Mouse (Mus musculus) MEL (cell line): ENCODE results near the gene Aars. TPM values are rescaled to one million over a fixed set of nuclear protein-coding genes. Genes with fewer than 3 reads are reported as not detected.
"Not testable (repeated sequence)": the region's sequence is repeated elsewhere in the genome, so short reads cannot be mapped to it uniquely, and the experiment has no call there.

Source experiments
- DNase-seq: peaks from one replicate; pipeline ENCODE4 v3.0.0; 2011; ENCODE audit warnings: low read depth, low spot score
- H3K27ac ChIP-seq: 2 replicates; pipeline ENCODE4 v1.5.1; 2012; ENCODE audit warnings: low read depth, mild to moderate bottlenecking, control low read depth, low read length, moderate library complexity; ENCODE audit not compliant: control insufficient read depth
- H3K27me3 ChIP-seq, 2 experiments: fragments of 150-350 bp in 1 of 2; sonication (generic) in 1 of 2; 2 replicates each; pipeline ENCODE4 v1.6.1; 2012; ENCODE audit warnings: low read length in 2 of 2, mild to moderate bottlenecking in 2 of 2, improper control_type of control experiment in 1 of 2, moderate library complexity in 1 of 2; ENCODE audit not compliant: insufficient read depth in 2 of 2, control insufficient read depth in 1 of 2
- H3K36me3 ChIP-seq, 2 experiments: 2 replicates each; pipeline ENCODE4 v1.6.1; 2012 to 2014; ENCODE audit warnings: low read length in 2 of 2, improper control_type of control experiment in 1 of 2, inconsistent platforms in 1 of 2, mild to moderate bottlenecking in 1 of 2; ENCODE audit not compliant: insufficient read depth in 2 of 2, control insufficient read depth in 1 of 2
- H3K4me1 ChIP-seq, 2 experiments: fragments of 150-350 bp in 1 of 2; sonication (generic) in 1 of 2; 2 replicates each; pipeline ENCODE4 v1.6.1; 2012; ENCODE audit warnings: low read length in 2 of 2, improper control_type of control experiment in 1 of 2, mild to moderate bottlenecking in 1 of 2; ENCODE audit not compliant: insufficient read depth in 2 of 2, control insufficient read depth in 1 of 2
- H3K4me3 ChIP-seq, 2 experiments: fragments of 150-350 bp in 1 of 2; sonication (generic) in 1 of 2; 2 replicates each; pipeline ENCODE4 v1.5.1; 2012; ENCODE audit warnings: low read depth in 2 of 2, low read length in 2 of 2, mild to moderate bottlenecking in 2 of 2, moderate library complexity in 2 of 2, control low read depth in 1 of 2, improper control_type of control experiment in 1 of 2; ENCODE audit not compliant: control insufficient read depth in 1 of 2, insufficient read depth in 1 of 2
- H3K79me2 ChIP-seq: 2 replicates; pipeline ENCODE4 v1.6.1; 2012; ENCODE audit warnings: mild to moderate bottlenecking, low read length, moderate library complexity; ENCODE audit not compliant: control insufficient read depth, poor library complexity, insufficient read depth
- H3K9ac ChIP-seq: 2 replicates; pipeline ENCODE4 v1.6.1; 2012; ENCODE audit warnings: low read depth, mild to moderate bottlenecking, control low read depth, low read length, moderate library complexity; ENCODE audit not compliant: control insufficient read depth, poor library complexity, severe bottlenecking
- H3K9me3 ChIP-seq: fragments of 150-350 bp; sonication (generic); replicated peaks from 2 replicates; pipeline ENCODE4 v1.6.1; 2012; ENCODE audit warnings: mild to moderate bottlenecking, low read length, improper control_type of control experiment, moderate library complexity; ENCODE audit not compliant: insufficient read depth
- CTCF ChIP-seq, 3 experiments: IDR thresholded peaks in 2 of 3; conservative IDR thresholded peaks in 1 of 3; 2 replicates each; pipeline ENCODE4 v1.5.1; 2011 to 2012; ENCODE audit warnings: low read length in 3 of 3, low read depth in 2 of 3, mild to moderate bottlenecking in 2 of 3, improper control_type of control experiment in 1 of 3, inconsistent platforms in 1 of 3, mixed read lengths in 1 of 3, moderate library complexity in 1 of 3; ENCODE audit not compliant: control insufficient read depth in 1 of 3, insufficient read depth in 1 of 3, poor library complexity in 1 of 3, severe bottlenecking in 1 of 3
- E2F4 ChIP-seq: IDR thresholded peaks from 2 replicates; pipeline ENCODE4 v1.6.1; 2011; ENCODE audit warnings: low read depth, low read length, improper control_type of control experiment, borderline replicate concordance
- ETS1 ChIP-seq: IDR thresholded peaks from 2 replicates; pipeline ENCODE4 v1.6.1; 2012; ENCODE audit warnings: low read depth, mild to moderate bottlenecking, inconsistent platforms, low read length, improper control_type of control experiment, moderate library complexity
- KAT2A ChIP-seq: conservative IDR thresholded peaks from 2 replicates; pipeline ENCODE4 v1.6.1; 2012; ENCODE audit warnings: low read depth, low read length, improper control_type of control experiment, inconsistent platforms
- RAD21 ChIP-seq: IDR thresholded peaks from 2 replicates; pipeline ENCODE4 v1.6.1; 2011; ENCODE audit warnings: mild to moderate bottlenecking, low read depth, low read length, improper control_type of control experiment
- SMC3 ChIP-seq: IDR thresholded peaks from 2 replicates; pipeline ENCODE4 v1.6.1; 2011; ENCODE audit warnings: low read depth, low read length, improper control_type of control experiment
- TBP ChIP-seq: IDR thresholded peaks from 2 replicates; pipeline ENCODE4 v1.8.0; 2011; ENCODE audit warnings: low read depth, low read length, improper control_type of control experiment
- ZC3H11A ChIP-seq: IDR thresholded peaks from 2 replicates; pipeline ENCODE4 v1.6.1; 2012; ENCODE audit warnings: low read depth, mild to moderate bottlenecking, inconsistent platforms, low read length, improper control_type of control experiment
- ZMIZ1 ChIP-seq: IDR thresholded peaks from 2 replicates; pipeline ENCODE4 v1.6.1; 2012; ENCODE audit warnings: low read depth, mild to moderate bottlenecking, inconsistent platforms, low read length, improper control_type of control experiment, moderate library complexity
- polyA plus RNA-seq, 2 experiments: library from polyadenylated mRNA; stranded (reverse) in 1 of 2; unstranded in 1 of 2; fragments of >175 nt in 1 of 2; fragments of >200 nt in 1 of 2; gene quantifications; 2 replicates each; pipeline versions ENCODE4 v1.2.1 to v1.2.4; 2012; ENCODE audit warnings: low replicate concordance in 2 of 2, low read depth in 1 of 2; ENCODE audit not compliant: insufficient read length in 2 of 2, insufficient read depth in 1 of 2, missing spikeins in 1 of 2
- total RNA-seq: library from RNA; depleted of rRNA; stranded (reverse); fragments of 300-350 nt; gene quantifications from 2 replicates; pipeline ENCODE4 v1.2.3, GENCODE M21; 2012

Aars gene
- total and polyA plus RNA-seq, 3 experiments: 25.1 to 162 (median 106) TPM

DNA sequence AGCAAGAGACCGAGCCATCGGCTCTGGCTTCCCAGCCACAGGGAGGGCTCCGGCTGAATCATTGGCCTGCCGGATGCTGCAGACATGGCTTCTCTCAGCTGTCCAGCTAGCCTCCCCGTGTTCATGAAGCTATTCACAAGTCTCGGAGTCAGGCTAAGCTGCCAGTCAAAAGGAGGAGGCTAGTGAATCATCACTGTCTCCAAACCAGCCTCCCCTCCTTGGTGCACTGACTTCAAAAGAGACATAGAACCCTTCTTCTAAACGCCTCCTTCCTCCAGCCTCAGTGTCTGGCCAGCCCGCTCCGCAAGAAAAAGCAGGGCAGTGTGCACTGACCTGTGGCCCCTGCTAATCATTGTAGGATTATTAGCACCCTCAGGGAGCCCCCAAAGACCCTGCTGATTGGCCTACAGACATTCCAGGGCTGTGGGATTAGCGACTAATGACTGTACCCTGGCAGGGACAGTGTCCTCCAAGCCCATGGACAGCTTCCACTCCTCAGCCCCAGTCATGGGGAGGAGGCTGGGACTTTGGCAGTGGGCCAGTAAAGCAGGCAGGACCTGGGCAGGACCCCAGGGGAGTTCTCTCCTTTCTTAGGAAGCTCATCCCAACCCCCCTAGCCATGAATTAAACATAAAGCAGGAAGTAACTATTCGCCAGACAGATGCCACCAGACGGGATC is 48.8 kb downstream of the Aars start:
- no peaks in the 10 kb centered on the region for H3K36me3 ChIP-seq

DNA sequence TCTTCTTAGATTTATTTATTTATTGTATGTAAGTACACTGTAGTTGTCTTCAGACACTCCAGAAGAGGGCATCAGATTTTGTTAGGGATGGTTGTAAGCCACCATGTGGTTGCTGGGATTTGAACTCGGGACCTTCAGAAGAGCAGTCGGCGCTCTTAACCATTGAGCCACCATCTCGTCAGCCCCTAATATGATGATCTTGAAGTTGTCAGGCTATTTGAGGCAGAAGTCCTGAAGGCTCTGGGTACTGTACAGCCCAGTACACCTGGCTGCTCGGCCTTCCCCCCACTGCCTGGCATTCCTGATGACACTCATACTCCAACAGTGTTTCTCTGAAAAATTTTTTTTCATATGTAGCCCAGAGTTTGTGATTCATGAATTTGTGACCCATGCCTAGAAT is 51.0 kb downstream of the Aars start:
- H3K79me2 ChIP-seq, DNase-seq: not testable (repeated sequence)

More for the DNA sequence above, 48.8 kb downstream of the Aars start:
- TF ChIP-seq E2F4 (no peak), KAT2A (no peak), CTCF (IDR thresholded peaks at IDR 0.05 in 2 of 3, conservative IDR thresholded peaks at IDR 0.05 in 1 of 3; ENCODE audit: control insufficient read depth in 1 of 3, insufficient read depth in 1 of 3, low read depth in 2 of 3, low read length in 3 of 3, poor library complexity in 1 of 3, severe bottlenecking in 1 of 3) (no peak)
- TF ChIP-seq, all 39 proteins: peak for 0
- H3K4me1 ChIP-seq: no peaks in the 10 kb centered on the region
- no peak overlapping the region for H3K4me3 ChIP-seq
- H3K27ac ChIP-seq: no peak overlapping the region
- H3K9me3 ChIP-seq: no peaks in the 10 kb centered on the region
- DNase-seq: no peak
- H3K27me3 ChIP-seq: 0 out of 4 replicates have a peak, but pooled peaks cover 0 to 2% of the 10 kb centered on the region in 2 experiments
- no peak overlapping the region for H3K9ac ChIP-seq
- no peaks in the 10 kb centered on the region for H3K79me2 ChIP-seq

DNA sequence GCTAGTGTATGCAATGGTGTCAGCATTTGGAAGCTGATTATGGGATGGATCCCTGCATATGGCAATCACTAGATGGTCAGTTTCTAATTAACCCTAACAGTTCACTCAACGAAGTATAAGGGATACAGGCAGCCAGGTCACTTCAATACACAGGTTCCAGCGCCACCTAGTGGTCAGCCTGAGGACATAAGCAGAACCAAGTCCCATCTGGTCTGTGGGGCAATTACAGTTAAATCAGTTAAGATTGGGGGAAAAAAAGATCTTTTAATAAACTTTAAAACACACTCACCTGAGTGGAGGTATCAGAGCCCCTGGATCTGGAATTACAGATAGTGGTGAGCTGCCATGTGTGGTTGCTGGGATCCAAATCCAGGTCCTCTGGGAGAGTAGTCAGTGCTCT is 57.2 kb downstream of the Aars start:
- TF ChIP-seq ETS1: no peak
- peak; percentile 89 for TF ChIP-seq RAD21
- peak; percentile 75 to 95 (median 89) for TF ChIP-seq CTCF (IDR thresholded peaks at IDR 0.05 in 2 of 3, conservative IDR thresholded peaks at IDR 0.05 in 1 of 3; ENCODE audit: control insufficient read depth in 1 of 3, insufficient read depth in 1 of 3, low read depth in 2 of 3, low read length in 3 of 3, poor library complexity in 1 of 3, severe bottlenecking in 1 of 3)
- peak; percentile 89 for TF ChIP-seq ZC3H11A
- TF ChIP-seq ZMIZ1: no peak
- peak; percentile 89 for TF ChIP-seq SMC3
- TF ChIP-seq, all 39 proteins: peak for 4
- H3K79me2 ChIP-seq: peaks cover 2% of the 10 kb centered on the region; the same call in 1 of the 2 replicates
- H3K36me3 ChIP-seq: no peaks in the 10 kb centered on the region
- no peak overlapping the region for H3K27ac ChIP-seq
- 0 out of 4 replicates have a peak, but pooled peaks cover 0 to 3% of the 10 kb centered on the region in 2 experiments for H3K4me1 ChIP-seq
- peak; percentile 84 for DNase-seq
- no peak overlapping the region for H3K9ac ChIP-seq
- H3K27me3 ChIP-seq: no peaks in the 10 kb centered on the region
- H3K4me3 ChIP-seq: no peak overlapping the region
- no peaks in the 10 kb centered on the region for H3K9me3 ChIP-seq

More for the DNA sequence above, 51.0 kb downstream of the Aars start:
- H3K9me3 ChIP-seq, H3K27me3 ChIP-seq, H3K4me1 ChIP-seq, H3K27ac ChIP-seq, H3K9ac ChIP-seq, H3K36me3 ChIP-seq, H3K4me3 ChIP-seq: not testable (repeated sequence)
- TF ChIP-seq TBP: peak; percentile 75
